Mouse (Mus musculus) liver, embryonic 13.5 days (tissue): ENCODE results near the gene Smim13. TPM values are rescaled to one million over a fixed set of nuclear protein-coding genes. Genes with fewer than 3 reads are reported as not detected.

ENCODE experiments used
- ATAC-seq: fragments of 200-750 bp; cut with Nextera tagmentation; 2 replicates; pipeline ENCODE4 v1.8.0; 2017; ENCODE audit warnings: low read depth, mild to moderate bottlenecking, moderate number of reproducible peaks, moderate library complexity
- DNase-seq: peaks from one replicate; pipeline ENCODE4 v3.0.0; 2022
- H3K27ac ChIP-seq: fragments of 300-500 bp; sonication (generic); 2 replicates; pipeline ENCODE4 v1.5.1; 2015; ENCODE audit warnings: moderate library complexity, mild to moderate bottlenecking, inconsistent platforms
- H3K27me3 ChIP-seq: fragments of 300-500 bp; sonication (generic); 2 replicates; pipeline ENCODE4 v1.6.1; 2015; ENCODE audit warnings: mild to moderate bottlenecking, inconsistent platforms
- H3K36me3 ChIP-seq: fragments of 300-500 bp; sonication (generic); 2 replicates; pipeline ENCODE4 v1.6.1; 2015; ENCODE audit warnings: mild to moderate bottlenecking, inconsistent platforms
- H3K4me1 ChIP-seq: fragments of 300-500 bp; sonication (generic); replicated peaks from 2 replicates; pipeline ENCODE4 v1.6.1; 2015; ENCODE audit warnings: inconsistent platforms
- H3K4me2 ChIP-seq: fragments of 300-500 bp; sonication (generic); 2 replicates; pipeline ENCODE4 v1.6.1; 2015; ENCODE audit warnings: inconsistent platforms, mild to moderate bottlenecking, moderate library complexity
- H3K4me3 ChIP-seq: fragments of 300-500 bp; sonication (generic); replicated peaks from 2 replicates; pipeline ENCODE4 v1.5.1; 2015; ENCODE audit warnings: mild to moderate bottlenecking, inconsistent platforms
- H3K9ac ChIP-seq: fragments of 300-500 bp; sonication (generic); 2 replicates; pipeline ENCODE4 v1.6.1; 2015; ENCODE audit warnings: mild to moderate bottlenecking, inconsistent platforms
- H3K9me3 ChIP-seq: fragments of 300-500 bp; sonication (generic); replicated peaks from 2 replicates; pipeline ENCODE4 v1.6.1; 2016; ENCODE audit warnings: inconsistent platforms
- WGBS: fragments of 180-500 bp; shearing (Covaris S2); methylation state at CpG from one replicate; pipeline ENCODE4 v1.1.7; 2015; ENCODE audit not compliant: insufficient replicate concordance; 5-methylcytosine and 5-hydroxymethylcytosine counted together
- polyA plus RNA-seq: library from polyadenylated mRNA; unstranded; fragments of >200 nt; fragmentation: Nextera tagmentation; extraction: Ambion mirVana; gene quantifications from 2 replicates; pipeline ENCODE4 v1.2.1, GENCODE M21; 2015

Gene Smim13
- polyA plus RNA-seq, 1 experiment from 2014 or later: 5.4 TPM

- WGBS: 58% methylated on average over 5 of the region's 5 CpGs
- DNase-seq: no peak
- no peaks in the 10 kb centered on the region for H3K9me3 ChIP-seq
- no peaks in the 10 kb centered on the region for H3K36me3 ChIP-seq
- no peak overlapping the region for H3K9ac ChIP-seq
- H3K4me2 ChIP-seq: no peak overlapping the region
- ATAC-seq: no peak
- H3K27me3 ChIP-seq: no peaks in the 10 kb centered on the region; the same call in 1 of the 2 replicates
- H3K27ac ChIP-seq: no peak overlapping the region
- H3K4me1 ChIP-seq: no peaks in the 10 kb centered on the region
- no peak overlapping the region for H3K4me3 ChIP-seq
Observed at GRCm38 (mm10) chr13:41293595-41293994, 44.0 kb downstream of the Smim13 start.

DNA sequence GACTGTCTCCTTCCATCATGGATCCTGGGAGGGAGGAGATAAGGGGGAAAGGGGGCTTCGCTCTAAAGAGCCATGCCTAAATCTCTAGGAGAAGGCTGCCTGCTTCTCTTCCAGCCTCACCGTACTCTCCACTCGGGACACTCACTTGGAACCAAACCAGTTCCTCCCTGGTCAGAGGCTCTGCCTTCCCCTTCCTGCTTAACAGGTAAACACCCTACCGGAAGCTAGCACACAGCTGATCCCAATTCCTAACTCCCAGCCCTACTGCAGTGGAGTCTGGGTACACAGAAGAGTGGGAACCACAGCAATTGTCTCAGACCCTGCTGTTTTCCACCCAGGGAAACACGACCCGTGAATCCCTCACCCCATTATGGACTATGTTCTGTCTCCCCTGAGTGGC, 46.2 kb downstream of the Smim13 start:
- no peak overlapping the region for H3K4me2 ChIP-seq
- ATAC-seq (no peak), DNase-seq (no peak)
- WGBS: 55% methylated on average over 6 of the region's 6 CpGs
- H3K4me1 ChIP-seq: no peaks in the 10 kb centered on the region
- no peaks in the 10 kb centered on the region for H3K9me3 ChIP-seq
- H3K36me3 ChIP-seq: no peaks in the 10 kb centered on the region
- H3K4me3 ChIP-seq: no peak overlapping the region
- no peak overlapping the region for H3K9ac ChIP-seq
- H3K27me3 ChIP-seq: no peaks in the 10 kb centered on the region; the same call in 1 of the 2 replicates
- H3K27ac ChIP-seq: no peak overlapping the region

DNA sequence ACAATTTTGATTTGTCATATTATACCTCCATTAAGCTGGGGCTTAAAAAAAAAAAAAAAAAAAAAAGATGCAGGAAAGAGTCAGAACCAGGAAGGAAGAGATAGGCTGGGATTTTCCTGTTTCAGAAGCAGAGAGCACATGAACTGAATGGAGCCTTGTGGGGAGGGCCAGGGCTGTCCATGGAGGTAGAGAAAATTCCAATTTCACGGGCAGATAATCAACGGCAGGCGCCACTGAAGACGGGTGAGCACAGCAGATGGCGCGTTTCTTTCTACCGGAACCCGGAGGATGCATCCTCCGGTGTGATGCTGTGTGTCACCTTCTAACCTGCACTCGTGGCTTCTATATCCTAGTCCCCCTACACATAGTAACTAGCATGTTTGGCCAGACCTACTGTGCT, 46.8 kb downstream of the Smim13 start:
- H3K4me3 ChIP-seq: no peak overlapping the region
- H3K36me3 ChIP-seq: no peaks in the 10 kb centered on the region
- DNase-seq: no peak
- H3K9ac ChIP-seq: no peak overlapping the region
- H3K4me1 ChIP-seq: no peaks in the 10 kb centered on the region
- H3K27ac ChIP-seq: no peak overlapping the region
- 74% methylated on average over 10 of the region's 10 CpGs for WGBS
- no peaks in the 10 kb centered on the region; the same call in 1 of the 2 replicates for H3K27me3 ChIP-seq
- no peaks in the 10 kb centered on the region for H3K9me3 ChIP-seq
- H3K4me2 ChIP-seq: no peak overlapping the region
- no peak for ATAC-seq

DNA sequence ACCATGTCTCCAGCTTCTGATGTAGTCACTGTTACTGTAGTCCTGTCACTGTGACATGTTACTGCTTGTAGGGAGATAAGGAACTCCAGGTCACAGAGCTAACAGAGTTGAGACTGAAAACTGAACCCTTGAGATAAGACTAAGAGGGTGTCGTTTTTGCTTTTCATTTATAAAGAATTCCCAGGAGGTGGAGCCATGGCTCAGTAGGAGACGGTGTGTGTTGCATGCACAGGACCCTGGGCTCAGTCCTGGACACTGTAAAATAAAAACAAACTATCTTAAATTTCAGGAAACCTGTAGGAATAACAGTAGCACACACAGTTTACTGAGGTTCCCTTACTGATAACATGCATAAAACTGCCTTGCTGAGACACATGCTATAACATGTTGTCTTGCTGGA, 48.9 kb downstream of the Smim13 start:
- no peaks in the 10 kb centered on the region; the same call in 1 of the 2 replicates for H3K27me3 ChIP-seq
- ATAC-seq (0 out of 2 replicates have a peak, but pooled peaks have one; percentile 43), DNase-seq (no peak)
- WGBS: 7% methylated on average over 2 of the region's 2 CpGs
- no peak overlapping the region for H3K4me2 ChIP-seq
- H3K9me3 ChIP-seq: no peaks in the 10 kb centered on the region
- H3K9ac ChIP-seq: no peak overlapping the region
- H3K27ac ChIP-seq: no peak overlapping the region
- no peak overlapping the region for H3K4me3 ChIP-seq
- H3K36me3 ChIP-seq: no peaks in the 10 kb centered on the region
- H3K4me1 ChIP-seq: no peaks in the 10 kb centered on the region

GRCm38 (mm10) chr13:41298996-41299395, 49.4 kb downstream of the Smim13 start:
- Histone ChIP-seq H3K9me3 (no peaks in the 10 kb centered on the region), H3K4me2 (no peak overlapping the region), H3K4me3 (no peak overlapping the region), H3K27ac (no peak overlapping the region), H3K27me3 (no peaks in the 10 kb centered on the region), H3K36me3 (no peaks in the 10 kb centered on the region), H3K9ac (no peak overlapping the region), H3K4me1 (no peaks in the 10 kb centered on the region)
- ATAC-seq (no peak), DNase-seq (no peak)
- WGBS: 53% methylated on average over 5 of the region's 5 CpGs

GRCm38 (mm10) chr13:41300037-41300436, 50.4 kb downstream of the Smim13 start:
- Histone ChIP-seq H3K27me3 (no peaks in the 10 kb centered on the region), H3K4me3 (no peak overlapping the region), H3K4me1 (no peaks in the 10 kb centered on the region), H3K9ac (no peak overlapping the region), H3K4me2 (no peak overlapping the region), H3K27ac (no peak overlapping the region), H3K9me3 (no peaks in the 10 kb centered on the region), H3K36me3 (no peaks in the 10 kb centered on the region)
- no peak for DNase-seq
- ATAC-seq: no peak
- WGBS: 42% methylated on average over 4 of the region's 4 CpGs

DNA sequence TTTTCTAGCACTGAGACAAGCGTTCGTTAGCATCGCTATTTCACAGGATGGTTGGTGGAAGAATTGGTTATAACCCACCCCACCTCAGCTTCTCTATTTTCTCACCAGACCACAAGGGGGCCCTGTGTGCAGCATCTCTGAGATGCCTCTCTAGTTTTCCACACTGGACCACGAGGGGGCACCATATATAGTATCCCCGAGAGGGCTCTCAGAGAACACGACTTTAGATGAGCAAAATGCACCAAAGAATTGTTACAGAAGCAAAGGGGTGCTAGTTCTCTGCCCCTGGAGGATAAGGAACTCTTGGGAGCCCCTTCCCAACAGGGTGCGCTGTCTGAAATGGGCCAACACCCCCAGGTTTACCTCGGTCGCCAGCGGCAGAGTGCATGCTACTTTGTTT, 53.1 kb downstream of the Smim13 start:
- DNase-seq (peak; percentile 37), ATAC-seq (no peak)
- WGBS: 50% methylated on average over 10 of the region's 10 CpGs

GRCm38 (mm10) chr13:41320749-41321148, 71.1 kb downstream of the Smim13 start:
- Histone ChIP-seq H3K4me1 (no peaks in the 10 kb centered on the region), H3K4me3 (no peak overlapping the region), H3K4me2 (no peak overlapping the region), H3K27ac (no peak overlapping the region), H3K27me3 (no peaks in the 10 kb centered on the region), H3K9me3 (no peaks in the 10 kb centered on the region), H3K36me3 (0 out of 2 replicates have a peak, but pooled peaks cover 1% of the 10 kb centered on the region), H3K9ac (no peak overlapping the region)
- ATAC-seq (no peak), DNase-seq (no peak)
- 70% methylated on average over 5 of the region's 5 CpGs for WGBS

More for the DNA sequence above, 53.1 kb downstream of the Smim13 start:
- Histone ChIP-seq H3K9me3 (no peaks in the 10 kb centered on the region), H3K27me3 (no peaks in the 10 kb centered on the region), H3K27ac (no peak overlapping the region), H3K4me1 (no peaks in the 10 kb centered on the region), H3K4me3 (no peak overlapping the region), H3K36me3 (no peaks in the 10 kb centered on the region), H3K4me2 (no peak overlapping the region), H3K9ac (no peak overlapping the region)

- no peaks in the 10 kb centered on the region for H3K4me1 ChIP-seq
- no peak overlapping the region for H3K4me3 ChIP-seq
- no peak overlapping the region for H3K9ac ChIP-seq
- DNase-seq: no peak
- no peaks in the 10 kb centered on the region for H3K36me3 ChIP-seq
- no peaks in the 10 kb centered on the region for H3K9me3 ChIP-seq
- no peak overlapping the region for H3K27ac ChIP-seq
- WGBS: 41% methylated on average over 3 of the region's 3 CpGs
- H3K27me3 ChIP-seq: no peaks in the 10 kb centered on the region
- no peak overlapping the region for H3K4me2 ChIP-seq
- ATAC-seq: no peak
Observed at GRCm38 (mm10) chr13:41321433-41321832, 71.8 kb downstream of the Smim13 start.

GRCm38 (mm10) chr13:41324631-41325030, 75.0 kb downstream of the Smim13 start:
- Histone ChIP-seq H3K4me2 (no peak overlapping the region), H3K27ac (no peak overlapping the region), H3K9me3 (no peaks in the 10 kb centered on the region), H3K9ac (no peak overlapping the region), H3K36me3 (no peaks in the 10 kb centered on the region), H3K4me3 (no peak overlapping the region), H3K27me3 (no peaks in the 10 kb centered on the region), H3K4me1 (no peaks in the 10 kb centered on the region)
- WGBS: 65% methylated on average over 4 of the region's 4 CpGs
- DNase-seq (no peak), ATAC-seq (no peak)

GRCm38 (mm10) chr13:41325346-41325745, 75.7 kb downstream of the Smim13 start:
- no peak overlapping the region for H3K9ac ChIP-seq
- WGBS: 68% methylated on average over 4 of the region's 4 CpGs
- ATAC-seq: no peak

GRCm38 (mm10) chr13:41326134-41326533, 76.5 kb downstream of the Smim13 start:
- ATAC-seq: no peak
- Histone ChIP-seq H3K4me1 (no peaks in the 10 kb centered on the region), H3K9me3 (no peaks in the 10 kb centered on the region), H3K4me2 (no peak overlapping the region), H3K36me3 (no peaks in the 10 kb centered on the region), H3K27me3 (no peaks in the 10 kb centered on the region), H3K9ac (no peak overlapping the region), H3K4me3 (no peak overlapping the region), H3K27ac (no peak overlapping the region)
- DNase-seq: no peak
- WGBS: 49% methylated on average over 4 of the region's 4 CpGs

More at GRCm38 (mm10) chr13:41325346-41325745, 75.7 kb downstream of the Smim13 start:
- H3K36me3 ChIP-seq: no peaks in the 10 kb centered on the region
- H3K4me1 ChIP-seq: no peaks in the 10 kb centered on the region
- no peaks in the 10 kb centered on the region for H3K9me3 ChIP-seq
- no peak overlapping the region for H3K4me3 ChIP-seq
- no peak overlapping the region for H3K27ac ChIP-seq
- H3K4me2 ChIP-seq: no peak overlapping the region
- H3K27me3 ChIP-seq: no peaks in the 10 kb centered on the region
- no peak for DNase-seq
